In genomic region chr5:136646731-136647328, GRCm38 (mm10) we compare ENCODE assay signal across 34 mouse cellular contexts. TPM values are rescaled to one million over a fixed set of nuclear protein-coding genes. Genes with fewer than 3 reads are reported as not detected.
DNase-seq lines count a peak whose midpoint lies in the region; ATAC-seq and TF ChIP-seq lines count a peak whose summit lies in the region.
"Had no signal": no experiment of that assay in that cellular context is flagged by ENCODE, and none has a peak within 500 bp of the region (broad histone marks: within the 10 kb centered on the region; RNA-seq: fewer than 3 reads in every experiment).

No protein-coding gene starts in this region.

- TF ChIP-seq POLR2A in MEL (IDR thresholded peaks at IDR 0.05; ENCODE audit: control insufficient read depth in 1 of 2, insufficient read depth in 1 of 2, low read depth in 1 of 2, low read length in 2 of 2, poor library complexity in 1 of 2) = no peak

- intact Hi-C loops in left cerebral cortex, postnatal 10 days (cut with DNase I) = no loop called here

- H3K27me3 ChIP-seq in MEL (ENCODE audit: control insufficient read depth in 1 of 2, insufficient read depth in 2 of 2, low read length in 2 of 2) = no peaks in the 10 kb centered on the region
- H3K27me3 ChIP-seq: heart, embryonic 12.5 days; hindbrain, embryonic 13.5 days; kidney, embryonic 15.5 days; liver, embryonic 15.5 days; midbrain, embryonic 12.5 days; neural tube, embryonic 15.5 days had no signal

- no peak for TF ChIP-seq EP300 in MEL (IDR thresholded peaks at IDR 0.05; ENCODE audit: low read depth in 1 of 2, low read length in 2 of 2)

- peak; percentile 25 for DNase-seq in CD4-positive, CD25-positive, alpha-beta regulatory T cell, adult 2 months (ENCODE audit: low read depth, low spot score)
- peak; percentile 71 for DNase-seq in MEL (ENCODE audit: low read depth, low spot score)
- peak; percentile 47 for DNase-seq in thymus, postnatal 25 days
- no peak for DNase-seq in retina, embryonic 14.5 days (ENCODE audit: low spot score)
- DNase-seq in left cerebral cortex, postnatal 10 days (ENCODE audit: extremely low spot score in 1 of 2, low spot score in 2 of 2) = no peak
- DNase-seq in kidney, adult 8-10 months = no peak
- DNase-seq: adrenal gland, adult 8-10 months; cerebellum, adult 8-10 months; cerebellum, postnatal 25 days; gastrocnemius, adult 2 months; gastrocnemius, postnatal 36 days; heart, adult 2 months; heart, postnatal 4 days; kidney, adult 11 months; kidney, postnatal 25 days; layer of hippocampus, postnatal 36 days; lung, embryonic 14.5 days; right cerebral cortex, postnatal 25 days had no signal

- no peaks in the 10 kb centered on the region for H3K36me3 ChIP-seq in MEL (ENCODE audit: control insufficient read depth in 1 of 2, insufficient read depth in 2 of 2, low read length in 2 of 2)
- H3K36me3 ChIP-seq: heart, embryonic 12.5 days; hindbrain, embryonic 13.5 days; kidney, embryonic 15.5 days; limb, embryonic 12.5 days; liver, embryonic 15.5 days; midbrain, embryonic 12.5 days; neural tube, embryonic 15.5 days had no signal

- TF ChIP-seq RAD21 in MEL (IDR thresholded peaks at IDR 0.05; ENCODE audit: low read depth, low read length) = no peak

- no peaks in the 10 kb centered on the region for H3K9me3 ChIP-seq in MEL (replicated peaks; ENCODE audit: insufficient read depth, low read length)
- H3K9me3 ChIP-seq: hindbrain, embryonic 13.5 days; kidney, embryonic 15.5 days; liver, embryonic 15.5 days; midbrain, embryonic 12.5 days; neural tube, embryonic 15.5 days had no signal

- no peak overlapping the region for H3K4me3 ChIP-seq in MEL (ENCODE audit: control insufficient read depth in 1 of 2, insufficient read depth in 1 of 2, low read depth in 2 of 2, low read length in 2 of 2)
- H3K4me3 ChIP-seq: gastrocnemius, adult 2 months; heart, adult 2 months; heart, embryonic 12.5 days; hindbrain, embryonic 13.5 days; kidney, embryonic 15.5 days; limb, embryonic 12.5 days; liver, embryonic 15.5 days; midbrain, embryonic 12.5 days; neural tube, embryonic 15.5 days had no signal

- ATAC-seq in CD4-positive, CD25-positive, alpha-beta regulatory T cell, adult 4 months = no peak
- 0 out of 2 replicates have a peak, but pooled peaks have one; percentile 9 for ATAC-seq in megakaryocyte progenitor cell, adult 5-6 weeks (replicated peaks; ENCODE audit: poor library complexity)
- ATAC-seq: forebrain, embryonic 14.5 days; inflammation-experienced regulatory T-cells, adult 6 months had no signal

- no peak for TF ChIP-seq CTCF in MEL (IDR thresholded peaks at IDR 0.05 in 2 of 3, conservative IDR thresholded peaks at IDR 0.05 in 1 of 3; ENCODE audit: control insufficient read depth in 1 of 3, insufficient read depth in 1 of 3, low read depth in 2 of 3, low read length in 3 of 3, poor library complexity in 1 of 3, severe bottlenecking in 1 of 3)

- H3K9ac ChIP-seq in MEL (ENCODE audit: control insufficient read depth, low read depth, low read length, poor library complexity, severe bottlenecking) = no peak overlapping the region
- H3K9ac ChIP-seq: heart, embryonic 12.5 days; hindbrain, embryonic 13.5 days; kidney, embryonic 15.5 days; limb, embryonic 12.5 days; liver, embryonic 15.5 days; lung, embryonic 14.5 days; midbrain, embryonic 12.5 days; neural tube, embryonic 15.5 days had no signal

- no peak overlapping the region for H3K27ac ChIP-seq in MEL (ENCODE audit: control insufficient read depth, low read depth, low read length)
- H3K27ac ChIP-seq: gastrocnemius, adult 2 months; heart, adult 2 months; hindbrain, embryonic 13.5 days; kidney, embryonic 15.5 days; limb, embryonic 12.5 days; liver, embryonic 15.5 days; midbrain, embryonic 12.5 days; neural tube, embryonic 15.5 days had no signal

- peaks cover 0 to 12% of the 10 kb centered on the region in 2 experiments; a peak in 2 of 4 replicates for H3K4me1 ChIP-seq in MEL (ENCODE audit: control insufficient read depth in 1 of 2, insufficient read depth in 2 of 2, low read length in 2 of 2)
- H3K4me1 ChIP-seq: heart, embryonic 12.5 days; hindbrain, embryonic 13.5 days; kidney, embryonic 15.5 days; liver, embryonic 15.5 days; midbrain, embryonic 12.5 days had no signal

- H3K79me2 ChIP-seq in MEL (ENCODE audit: control insufficient read depth, insufficient read depth, low read length, poor library complexity) = no peaks in the 10 kb centered on the region

TF ChIP-seq in MEL, 35 proteins besides CTCF, POLR2A, EP300 and RAD21:
- no peak for TF ChIP-seq ETS1 (IDR thresholded peaks at IDR 0.05; ENCODE audit: low read depth, low read length)
- peak; percentile 92 for TF ChIP-seq ZKSCAN1 (IDR thresholded peaks at IDR 0.05; ENCODE audit: low read depth, low read length)
- TF ChIP-seq POLR2AphosphoS5 (IDR thresholded peaks at IDR 0.05; ENCODE audit: borderline replicate concordance, low read depth, low read length) = no peak
- TF ChIP-seq GATA1 (IDR thresholded peaks at IDR 0.05; ENCODE audit: low read depth, low read length) = peak; percentile 44; the same call in 1 of the 2 replicates
- 0 out of 2 replicates have a peak, but pooled peaks have one; percentile 24 for TF ChIP-seq HCFC1 (IDR thresholded peaks at IDR 0.05; ENCODE audit: low read depth, low read length)
TF ChIP-seq in MEL: peak in this region for 3.

RNA-seq across cellular contexts. Expression of gene Myl10, which starts 46.1 kb away (rescaled TPM):
- polyA plus RNA-seq in CD4-positive, CD25-positive, alpha-beta regulatory T cell, adult 4 months (2017; shearing (Covaris generic)) = under 1 TPM in 1 of 2 experiments, not detected in 1; 0.66 TPM
- 0.42 and 0.52 TPM in 2 replicates for total RNA-seq in MEL (2012; rRNA removed)
- polyA plus RNA-seq in MEL (2012; ENCODE audit: insufficient read depth in 1 of 2, insufficient read length in 2 of 2, low read depth in 1 of 2, low replicate concordance in 2 of 2, missing spikeins in 1 of 2) = under 1 TPM in 1 of 2 experiments, not detected in 1; 0.11 TPM
- total RNA-seq in megakaryocyte progenitor cell, adult 5-6 weeks (2015) = 0.22 and 0.30 TPM in 2 replicates
- total RNA-seq in megakaryocyte progenitor cell, adult 5-6 weeks (2017) = 0.54 TPM in 1 of 2 replicates, not detected in the other
- not detected for total RNA-seq in left cerebral cortex, postnatal 10 days (2021)
- total RNA-seq: adrenal gland, adult 8-10 months; heart, adult 2 months; heart, postnatal 4 days; layer of hippocampus, adult 8-10 months; layer of hippocampus, postnatal 36 days; liver, adult 2 months; megakaryocyte, adult 5-6 weeks had no signal
- polyA plus RNA-seq: embryonic facial prominence, embryonic 11.5 days; forebrain, embryonic 14.5 days; heart, adult 2 months; heart, embryonic 12.5 days; heart, postnatal 0 days; hindbrain, embryonic 13.5 days; kidney, embryonic 15.5 days; limb, embryonic 12.5 days; liver, adult 2 months; liver, embryonic 15.5 days; lung, embryonic 14.5 days; midbrain, embryonic 12.5 days; neural tube, embryonic 15.5 days had no signal

Comparison
In these comparisons a context has a peak if more than half of its experiments do, and no peak if none do; other contexts are left out.
1. DNase-seq: peak in CD4-positive, CD25-positive, alpha-beta regulatory T cell, adult 2 months (single experiment), MEL (single experiment) and thymus, postnatal 25 days (single experiment); none in retina, embryonic 14.5 days (single experiment), left cerebral cortex, postnatal 10 days (0 of 2) and kidney, adult 8-10 months (0 of 2).